Mouse (Mus musculus): ENCODE data around the gene Nedd4. TPM values are rescaled to one million over a fixed set of nuclear protein-coding genes. Genes with fewer than 3 reads are reported as not detected.

Gene Nedd4
- total and polyA plus RNA-seq, 3 experiments = 167 to 583 (median 216) TPM

DNA sequence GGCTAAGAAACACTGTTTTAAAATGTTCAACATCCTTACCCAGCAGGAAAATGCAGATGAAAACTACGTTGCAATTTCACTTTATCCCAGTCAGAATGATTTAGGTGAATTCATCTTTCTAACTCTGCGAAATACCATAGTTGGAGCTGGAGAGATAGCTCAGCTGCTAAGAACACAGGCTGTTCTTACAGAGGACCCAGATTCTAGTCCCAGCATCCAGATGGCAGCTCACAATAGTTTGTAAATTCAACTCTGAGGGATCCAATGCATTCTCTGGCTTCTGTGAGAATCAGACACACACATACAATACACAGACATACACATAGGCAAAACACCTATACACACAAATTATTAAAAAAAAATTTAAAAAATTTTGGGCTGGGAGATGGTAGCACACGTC lies 133.1 kb downstream of the Nedd4 start:
- TF ChIP-seq ZC3H11A (IDR thresholded peaks at IDR 0.05; ENCODE audit: low read depth, low read length) (no peak), ZMIZ1 (IDR thresholded peaks at IDR 0.05; ENCODE audit: low read depth, low read length) (no peak), TBP (IDR thresholded peaks at IDR 0.05; ENCODE audit: low read depth, low read length) (no peak), KAT2A (conservative IDR thresholded peaks at IDR 0.05; ENCODE audit: low read depth, low read length) (no peak), MAX (IDR thresholded peaks at IDR 0.05; ENCODE audit: low read length) (no peak), JUND (IDR thresholded peaks at IDR 0.05; ENCODE audit: low read depth, low read length) (no peak), GABPA (IDR thresholded peaks at IDR 0.05; ENCODE audit: low read depth, low read length) (no peak), POLR2AphosphoS5 (IDR thresholded peaks at IDR 0.05; ENCODE audit: borderline replicate concordance, low read depth, low read length) (no peak), UBTF (IDR thresholded peaks at IDR 0.05; ENCODE audit: borderline replicate concordance, insufficient read depth, low read depth, low read length) (no peak), MAFK (IDR thresholded peaks at IDR 0.05; ENCODE audit: borderline replicate concordance, low read depth, low read length) (no peak), EP300 (IDR thresholded peaks at IDR 0.05; ENCODE audit: low read depth in 1 of 2, low read length in 2 of 2) (no peak), CTCF (IDR thresholded peaks at IDR 0.05 in 2 of 3, conservative IDR thresholded peaks at IDR 0.05 in 1 of 3; ENCODE audit: control insufficient read depth in 1 of 3, insufficient read depth in 1 of 3, low read depth in 2 of 3, low read length in 3 of 3, poor library complexity in 1 of 3, severe bottlenecking in 1 of 3) (no peak), POLR2AphosphoS2 (IDR thresholded peaks at IDR 0.05; ENCODE audit: low read length) (no peak), HCFC1 (IDR thresholded peaks at IDR 0.05; ENCODE audit: low read depth, low read length) (no peak), TAL1 (IDR thresholded peaks at IDR 0.05; ENCODE audit: low read length) (no peak)
- no peak for DNase-seq (ENCODE audit: low read depth, low spot score)

DNA sequence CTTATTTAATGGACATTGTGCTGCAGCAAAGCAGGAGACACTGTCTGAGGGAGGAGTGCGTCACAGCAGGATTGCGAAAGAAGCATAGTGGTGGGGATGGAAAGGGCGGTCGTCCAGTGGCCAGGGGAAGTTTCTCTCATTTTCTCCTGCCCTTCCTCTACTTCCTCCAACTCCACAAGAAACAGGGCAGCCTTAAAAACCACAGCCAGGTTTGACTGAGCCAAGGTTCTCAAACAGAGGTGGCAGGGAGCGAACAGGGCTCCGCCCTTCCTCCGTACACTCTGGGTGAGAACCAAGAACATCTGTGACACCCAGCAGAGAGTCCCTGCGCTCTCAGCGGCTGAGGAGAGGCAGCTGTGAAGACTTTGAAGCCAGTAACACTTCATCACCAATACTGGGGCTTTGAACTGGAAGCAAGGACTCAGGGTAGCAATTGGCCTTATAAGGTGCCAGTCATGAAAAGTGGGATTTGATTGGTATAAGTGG lies 135.0 kb downstream of the Nedd4 start:
- peak; percentile 57 for DNase-seq (ENCODE audit: low read depth, low spot score)
- Histone ChIP-seq H3K36me3 (ENCODE audit: control insufficient read depth in 1 of 2, insufficient read depth in 2 of 2, low read length in 2 of 2) (no peaks in the 10 kb centered on the region), H3K27ac (ENCODE audit: control insufficient read depth, low read depth, low read length) (no peak overlapping the region), H3K4me1 (ENCODE audit: control insufficient read depth in 1 of 2, insufficient read depth in 2 of 2, low read length in 2 of 2) (no peaks in the 10 kb centered on the region), H3K79me2 (ENCODE audit: control insufficient read depth, insufficient read depth, low read length, poor library complexity) (no peaks in the 10 kb centered on the region), H3K27me3 (ENCODE audit: control insufficient read depth in 1 of 2, insufficient read depth in 2 of 2, low read length in 2 of 2) (no peaks in the 10 kb centered on the region; a peak in 1 of 4 replicates), H3K9ac (ENCODE audit: control insufficient read depth, low read depth, low read length, poor library complexity, severe bottlenecking) (no peak overlapping the region), H3K9me3 (replicated peaks; ENCODE audit: insufficient read depth, low read length) (no peaks in the 10 kb centered on the region), H3K4me3 (ENCODE audit: control insufficient read depth in 1 of 2, insufficient read depth in 1 of 2, low read depth in 2 of 2, low read length in 2 of 2) (no peak overlapping the region)
- no peak for TF ChIP-seq HCFC1 (IDR thresholded peaks at IDR 0.05; ENCODE audit: low read depth, low read length)
- TF ChIP-seq POLR2A (IDR thresholded peaks at IDR 0.05; ENCODE audit: control insufficient read depth in 1 of 2, insufficient read depth in 1 of 2, low read depth in 1 of 2, low read length in 2 of 2, poor library complexity in 1 of 2) = no peak
- no peak for TF ChIP-seq RAD21 (IDR thresholded peaks at IDR 0.05; ENCODE audit: low read depth, low read length)
- no peak for TF ChIP-seq NELFE (IDR thresholded peaks at IDR 0.05; ENCODE audit: low read depth, low read length)
- no peak for TF ChIP-seq MEF2A (IDR thresholded peaks at IDR 0.05; ENCODE audit: extremely low read depth, insufficient replicate concordance, low read depth, low read length, poor library complexity, severe bottlenecking)
- TF ChIP-seq ZC3H11A (IDR thresholded peaks at IDR 0.05; ENCODE audit: low read depth, low read length) = no peak
- no peak for TF ChIP-seq ZKSCAN1 (IDR thresholded peaks at IDR 0.05; ENCODE audit: low read depth, low read length)
- no peak for TF ChIP-seq SIN3A (IDR thresholded peaks at IDR 0.05; ENCODE audit: low read length)
- TF ChIP-seq SMC3 (IDR thresholded peaks at IDR 0.05; ENCODE audit: low read depth, low read length) = no peak
- no peak for TF ChIP-seq ZMIZ1 (IDR thresholded peaks at IDR 0.05; ENCODE audit: low read depth, low read length)
- TF ChIP-seq USF1 (IDR thresholded peaks at IDR 0.05; ENCODE audit: low read depth, low read length) = no peak
- TF ChIP-seq TCF12 (IDR thresholded peaks at IDR 0.05; ENCODE audit: low read depth, low read length) = no peak

More for the DNA sequence above, 133.1 kb downstream of the Nedd4 start:
- H3K4me1 ChIP-seq (ENCODE audit: control insufficient read depth in 1 of 2, insufficient read depth in 2 of 2, low read length in 2 of 2) = peaks cover 0 to 10% of the 10 kb centered on the region in 2 experiments; a peak in 1 of 4 replicates
- no peaks in the 10 kb centered on the region for H3K27me3 ChIP-seq (ENCODE audit: control insufficient read depth in 1 of 2, insufficient read depth in 2 of 2, low read length in 2 of 2)
- 0 out of 4 replicates have a peak, but pooled peaks cover 0 to 4% of the 10 kb centered on the region in 2 experiments for H3K36me3 ChIP-seq (ENCODE audit: control insufficient read depth in 1 of 2, insufficient read depth in 2 of 2, low read length in 2 of 2)
- no peaks in the 10 kb centered on the region for H3K79me2 ChIP-seq (ENCODE audit: control insufficient read depth, insufficient read depth, low read length, poor library complexity)
- H3K27ac ChIP-seq (ENCODE audit: control insufficient read depth, low read depth, low read length) = no peak overlapping the region
- no peak overlapping the region for H3K4me3 ChIP-seq (ENCODE audit: control insufficient read depth in 1 of 2, insufficient read depth in 1 of 2, low read depth in 2 of 2, low read length in 2 of 2)
- no peaks in the 10 kb centered on the region for H3K9me3 ChIP-seq (replicated peaks; ENCODE audit: insufficient read depth, low read length)
- H3K9ac ChIP-seq (ENCODE audit: control insufficient read depth, low read depth, low read length, poor library complexity, severe bottlenecking) = no peak overlapping the region
